Mouse (Mus musculus): ENCODE measurements around the gene Tmem14a.

Tmem14a gene

GRCm38 (mm10) chr1:21253303-21253650, 34.9 kb downstream of the Tmem14a start:
- 89% methylated on average over 1 of the region's 1 CpGs for WGBS

GRCm38 (mm10) chr1:21253856-21254255, 35.5 kb downstream of the Tmem14a start:
- 86% methylated on average over 4 of the region's 4 CpGs for WGBS

GRCm38 (mm10) chr1:21255625-21256345, 37.4 kb downstream of the Tmem14a start:
- WGBS: 98% methylated on average over 7 of the region's 7 CpGs

GRCm38 (mm10) chr1:21256391-21256790, 38.0 kb downstream of the Tmem14a start:
- WGBS: 69% methylated on average over 3 of the region's 3 CpGs

- WGBS: 88% methylated on average over 5 of the region's 5 CpGs
Observed at GRCm38 (mm10) chr1:21256871-21257270, 38.5 kb downstream of the Tmem14a start.

- 83% methylated on average over 8 of the region's 8 CpGs for WGBS
Observed at GRCm38 (mm10) chr1:21259981-21260380, 41.6 kb downstream of the Tmem14a start.

GRCm38 (mm10) chr1:21262401-21262800, 44.0 kb downstream of the Tmem14a start:
- WGBS: 92% methylated on average over 5 of the region's 5 CpGs

GRCm38 (mm10) chr1:21263986-21264385, 45.6 kb downstream of the Tmem14a start:
- WGBS: 96% methylated on average over 4 of the region's 4 CpGs

- 83% methylated on average over 8 of the region's 8 CpGs for WGBS
Observed at GRCm38 (mm10) chr1:21264747-21265146, 46.4 kb downstream of the Tmem14a start.

GRCm38 (mm10) chr1:21266766-21267165, 48.4 kb downstream of the Tmem14a start:
- 85% methylated on average over 1 of the region's 1 CpGs for WGBS

GRCm38 (mm10) chr1:21267466-21267865, 49.1 kb downstream of the Tmem14a start:
- 95% methylated on average over 7 of the region's 7 CpGs for WGBS

- WGBS: 24% methylated on average over 18 of the region's 18 CpGs
Observed at GRCm38 (mm10) chr1:21271343-21272055, 53.1 kb downstream of the Tmem14a start.

GRCm38 (mm10) chr1:21272056-21272431, 53.7 kb downstream of the Tmem14a start:
- 29% methylated on average over 14 of the region's 14 CpGs for WGBS

- 80% methylated on average over 6 of the region's 6 CpGs for WGBS
Observed at GRCm38 (mm10) chr1:21273091-21273490, 54.7 kb downstream of the Tmem14a start.

GRCm38 (mm10) chr1:21274437-21275040, 56.2 kb downstream of the Tmem14a start:
- WGBS: 76% methylated on average over 2 of the region's 2 CpGs

- 74% methylated on average over 5 of the region's 5 CpGs for WGBS
Observed at GRCm38 (mm10) chr1:21275366-21275765, 57.0 kb downstream of the Tmem14a start.

- 18% methylated on average over 2 of the region's 2 CpGs for WGBS
Observed at GRCm38 (mm10) chr1:21276158-21276557, 57.8 kb downstream of the Tmem14a start.
